Mouse (Mus musculus): Measurements from ENCODE around the gene Sec16a.

DNA sequence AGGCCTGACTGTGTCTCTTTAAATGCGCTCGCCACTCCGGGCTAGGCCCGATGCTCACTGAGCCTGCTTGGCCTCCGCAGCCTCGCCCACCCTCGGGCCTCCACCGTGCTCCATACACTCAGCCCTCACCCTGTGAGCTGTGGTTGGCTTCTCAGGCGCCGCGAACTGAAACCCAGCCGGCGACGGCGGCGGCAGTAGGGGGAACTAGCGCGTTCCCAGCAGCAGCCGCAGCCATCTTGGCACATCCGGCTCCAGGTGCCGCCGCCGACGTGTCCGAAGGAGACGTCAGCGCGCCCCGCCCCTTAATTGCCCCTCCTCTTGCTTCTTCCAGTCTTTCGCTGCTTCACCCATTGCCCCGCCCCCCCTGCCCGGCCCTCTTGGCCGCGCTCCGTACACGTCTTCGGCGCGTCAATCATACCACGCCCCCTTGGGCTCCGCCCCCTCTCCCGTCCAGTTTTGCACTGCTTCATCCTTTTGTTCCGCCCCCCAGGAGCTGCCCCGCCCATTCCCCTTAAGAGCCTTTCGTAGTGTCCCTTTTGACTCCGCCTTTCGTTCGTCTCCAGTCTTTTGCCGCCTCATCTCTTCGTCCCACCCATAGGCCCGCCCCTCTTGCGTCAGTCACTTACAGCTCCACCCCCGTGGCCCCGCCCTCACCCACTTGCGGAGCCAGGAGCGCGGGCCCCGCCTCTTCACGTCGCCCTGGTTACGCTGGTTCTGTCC is at the start of gene Sec16a:
- TF ChIP-seq CTCF (conservative IDR thresholded peaks at IDR 0.05; ENCODE audit: low read length), result no peak
- no peak for TF ChIP-seq POU5F1 (IDR thresholded peaks at IDR 0.05; ENCODE audit: borderline replicate concordance, low read length)
- TF ChIP-seq NANOG (IDR thresholded peaks at IDR 0.05; ENCODE audit: borderline replicate concordance, low read length), result no peak

Data from E14TG2a.4 (cell line).